Mouse (Mus musculus) regulatory T cell (primary cell): ENCODE measurements around the gene Tab3.

Source experiments
- in situ Hi-C: fragments of 300-600 bp; cut with MboI, MseI; formaldehyde crosslinking; loops from one replicate; pipeline ENCODE4 v1.15.1; 2025; ENCODE audit warnings: high pct_unique_total_duplicates

Tab3 gene

DNA sequence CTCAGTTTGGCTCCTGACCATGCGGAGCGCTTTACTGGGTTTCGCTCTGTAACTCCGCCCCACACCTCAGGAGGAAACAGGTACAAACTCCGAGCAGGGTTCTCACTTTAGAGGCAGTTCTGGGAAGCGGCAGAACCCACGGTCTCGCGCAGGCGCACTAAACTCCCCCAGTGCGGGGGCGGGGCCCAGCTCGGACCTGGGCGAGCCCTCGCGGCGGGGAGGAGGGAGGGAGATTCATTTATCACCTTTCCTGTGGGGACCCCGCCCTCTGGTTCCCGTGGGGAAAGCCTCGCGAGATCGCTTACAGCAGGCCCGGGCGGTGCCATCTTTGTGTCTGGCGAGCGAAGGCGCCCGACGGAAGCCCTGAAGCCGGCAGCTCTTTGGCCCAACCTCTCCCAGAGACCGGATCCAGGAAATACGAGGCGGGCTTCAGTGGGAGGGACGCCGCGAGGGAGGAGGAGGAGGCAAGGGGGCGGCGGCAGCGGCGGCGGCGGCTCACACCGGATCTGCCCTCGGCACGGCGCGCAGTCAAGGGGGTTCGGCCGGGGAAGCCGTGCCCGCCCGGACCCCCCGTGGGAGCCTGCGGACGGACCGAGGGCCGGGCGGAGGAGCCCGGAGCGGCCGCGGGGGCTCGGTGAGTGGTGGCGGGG is at the start of gene Tab3:
TSS of gene Tab3 (plus strand) at position 491 of the 650 bp plus-strand sequence.
- in situ Hi-C loops, result no loop called here

GRCm38 (mm10) chrX:85525545-85525944 is 48.3 kb upstream of the Tab3 start:
- in situ Hi-C loops, result no loop called here

- in situ Hi-C loops, result no loop called here
Observed at GRCm38 (mm10) chrX:85526263-85527019, 47.4 kb upstream of the Tab3 start.

DNA sequence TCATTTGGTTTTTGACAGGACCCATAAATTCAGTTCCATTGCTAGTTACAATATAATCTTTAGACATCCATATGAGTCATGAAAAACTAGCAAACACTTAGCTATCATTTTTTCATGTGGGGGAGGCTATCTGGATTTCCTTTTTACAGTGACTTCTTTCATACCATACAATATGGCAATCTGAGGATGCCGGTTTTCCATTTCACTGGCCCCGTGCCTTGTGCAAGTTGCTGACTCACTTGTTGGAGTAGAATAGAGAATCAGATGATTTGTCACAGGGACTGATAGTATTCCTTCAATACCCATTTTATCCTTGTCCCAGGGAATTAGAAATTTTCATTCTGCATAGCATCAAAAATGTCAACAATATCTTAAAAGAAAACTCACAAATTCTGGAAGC is 14.9 kb upstream of the Tab3 start:
- in situ Hi-C loops, result no loop called here

DNA sequence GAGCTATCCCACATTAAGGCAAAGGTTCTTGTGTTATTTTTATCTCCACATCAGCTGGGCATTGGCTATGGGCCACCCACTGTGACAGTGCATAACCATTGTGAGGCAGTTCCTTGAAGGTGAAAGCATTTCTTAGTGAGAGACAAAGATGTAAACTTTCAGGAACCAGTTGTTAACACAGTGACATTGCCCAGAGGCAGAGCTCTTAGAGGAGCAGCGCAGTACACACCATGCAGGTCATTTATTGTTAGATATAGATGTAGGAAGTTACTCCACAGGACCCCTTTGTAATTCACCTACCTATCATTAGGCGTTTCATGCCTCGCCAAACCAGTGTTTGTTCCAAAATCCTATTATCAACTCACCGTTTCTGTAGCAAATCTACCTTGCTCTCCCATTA is 7.6 kb upstream of the Tab3 start:
- in situ Hi-C loops, result no loop called here

- in situ Hi-C loops, result no loop called here
Observed at GRCm38 (mm10) chrX:85574182-85574541, 340 bp downstream of the Tab3 start.

- in situ Hi-C loops, result no loop called here
Observed at GRCm38 (mm10) chrX:85576310-85576709, 2.5 kb downstream of the Tab3 start.

DNA sequence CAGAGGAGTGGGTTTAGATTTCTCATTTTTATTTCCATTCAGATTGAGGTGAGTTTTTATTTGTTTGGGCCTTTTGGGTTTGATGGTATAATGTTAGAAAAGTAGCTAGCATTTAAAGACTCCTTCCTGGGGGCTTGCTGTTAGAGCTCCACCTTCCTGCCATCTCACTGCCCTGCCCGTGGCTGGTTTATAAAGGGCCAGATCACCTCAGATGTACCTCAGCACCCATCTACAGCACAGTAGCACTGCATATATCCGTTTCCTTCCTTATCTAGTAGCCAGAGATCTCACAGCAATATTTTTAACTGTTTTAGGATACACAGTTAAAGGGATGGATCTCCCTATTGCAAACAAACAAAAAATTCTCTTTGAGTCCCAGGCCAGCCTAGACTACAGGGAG is 6.9 kb downstream of the Tab3 start:
- in situ Hi-C loops, result no loop called here

- in situ Hi-C loops, result no loop called here
Observed at GRCm38 (mm10) chrX:85582517-85582916, 8.7 kb downstream of the Tab3 start.

DNA sequence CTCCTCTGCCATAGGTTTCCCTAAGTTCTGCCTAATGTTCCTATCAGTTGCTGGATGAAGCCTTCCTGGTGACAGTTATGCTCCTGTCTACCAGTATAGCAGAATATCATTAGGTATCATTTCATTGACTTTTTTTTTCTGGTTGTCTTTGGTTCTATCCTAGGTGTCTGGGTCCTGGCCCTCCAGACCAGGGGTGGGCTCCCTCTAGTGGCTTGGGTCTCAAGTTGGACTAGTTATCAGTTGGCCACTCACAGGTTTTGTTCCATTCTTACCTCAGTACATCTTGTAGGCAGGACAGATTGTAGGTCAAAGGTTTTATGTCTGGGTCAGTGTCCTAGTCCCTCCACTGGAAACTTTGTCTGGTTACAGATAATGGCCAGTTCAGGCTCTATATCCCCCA is 11.8 kb downstream of the Tab3 start:
- in situ Hi-C loops, result no loop called here

GRCm38 (mm10) chrX:85614701-85615100 is 40.9 kb downstream of the Tab3 start:
- in situ Hi-C loops, result no loop called here

GRCm38 (mm10) chrX:85646204-85646777 is 72.5 kb downstream of the Tab3 start:
- in situ Hi-C loops, result loop anchor here (10.0 kb wide), 1 partner anchor 331 kb away; no protein-coding TSS in a partner anchor

- in situ Hi-C loops, result loop anchor here (5.0 to 25.0 kb wide), 2 partner anchors 240 to 735 kb away; no protein-coding TSS in a partner anchor
Observed at GRCm38 (mm10) chrX:85676808-85677207, 103.0 kb downstream of the Tab3 start.

DNA sequence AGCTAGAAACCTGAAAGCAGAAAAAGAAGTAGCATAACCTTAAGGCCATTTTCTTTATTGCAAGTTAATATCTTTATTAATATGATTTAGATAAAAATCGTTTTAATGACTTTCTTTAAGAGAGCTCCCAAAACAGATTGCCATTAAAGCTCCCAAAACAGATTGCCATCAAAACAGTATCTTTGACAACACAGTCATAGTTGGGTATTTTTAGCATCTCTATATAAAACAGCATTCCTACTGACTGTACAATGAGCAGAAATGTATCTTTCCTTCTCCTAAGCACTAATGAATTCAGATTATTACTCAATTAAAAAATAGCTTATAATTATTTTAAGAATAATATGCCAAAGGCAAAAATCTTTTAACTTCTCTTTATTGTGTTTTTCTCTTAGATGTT is 108.3 kb downstream of the Tab3 start:
- in situ Hi-C loops, result loop anchor here (25.0 kb wide), 1 partner anchor 730 kb away; no protein-coding TSS in a partner anchor

DNA sequence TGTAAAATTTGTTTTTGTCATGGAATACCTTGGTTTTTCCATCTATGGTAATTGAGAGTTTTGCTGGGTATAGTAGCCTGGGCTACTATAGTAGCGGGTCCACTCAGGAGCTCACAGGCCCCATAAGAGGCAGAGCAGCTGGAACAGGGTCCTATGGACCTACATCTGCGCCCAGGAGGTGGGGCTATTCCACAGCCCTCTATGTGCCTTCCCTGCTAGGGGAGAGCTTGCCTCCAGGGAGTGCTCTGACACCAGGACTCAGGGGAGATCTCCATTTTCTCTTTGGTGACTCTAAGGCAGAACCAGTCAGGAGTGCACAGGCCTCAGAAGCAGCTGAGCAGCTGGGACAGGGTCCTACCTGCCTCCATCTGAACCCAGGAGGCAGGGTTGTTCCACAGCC is 109.9 kb downstream of the Tab3 start:
- in situ Hi-C loops, result loop anchor here (25.0 kb wide), 1 partner anchor 729 kb away; no protein-coding TSS in a partner anchor
